Mouse (Mus musculus) layer of hippocampus, adult 2 months (tissue): ENCODE data around the gene Gm11077. TPM values are rescaled to one million over a fixed set of nuclear protein-coding genes. Genes with fewer than 3 reads are reported as not detected.
A peak's percentile ranks its signal among the peaks of the same experiment; 100 is the strongest.

ENCODE experiments used
- DNase-seq, 2 experiments: peaks; one replicate each; pipeline ENCODE4 v3.0.0; 2022; ENCODE audit warnings: low spot score in 2 of 2
- H3K27ac ChIP-seq: fragments of 200-600 bp; 2 replicates; pipeline ENCODE4 v1.8.1; 2022
- H3K4me3 ChIP-seq: fragments of 200-600 bp; 2 replicates; pipeline ENCODE4 v1.8.1; 2022; ENCODE audit warnings: mild to moderate bottlenecking
- CTCF ChIP-seq: fragments of 200-600 bp; conservative IDR thresholded peaks from 2 replicates; pipeline ENCODE4 v1.8.1; 2022; ENCODE audit warnings: antibody characterized with exemption, mild to moderate bottlenecking, moderate library complexity
- total RNA-seq, 2 experiments: library from RNA; stranded (reverse); gene quantifications; 2 replicates each; pipeline ENCODE4 v1.2.3; 2021

Gene Gm11077
- total RNA-seq, 2 experiments from 2014 or later: not detected

DNA sequence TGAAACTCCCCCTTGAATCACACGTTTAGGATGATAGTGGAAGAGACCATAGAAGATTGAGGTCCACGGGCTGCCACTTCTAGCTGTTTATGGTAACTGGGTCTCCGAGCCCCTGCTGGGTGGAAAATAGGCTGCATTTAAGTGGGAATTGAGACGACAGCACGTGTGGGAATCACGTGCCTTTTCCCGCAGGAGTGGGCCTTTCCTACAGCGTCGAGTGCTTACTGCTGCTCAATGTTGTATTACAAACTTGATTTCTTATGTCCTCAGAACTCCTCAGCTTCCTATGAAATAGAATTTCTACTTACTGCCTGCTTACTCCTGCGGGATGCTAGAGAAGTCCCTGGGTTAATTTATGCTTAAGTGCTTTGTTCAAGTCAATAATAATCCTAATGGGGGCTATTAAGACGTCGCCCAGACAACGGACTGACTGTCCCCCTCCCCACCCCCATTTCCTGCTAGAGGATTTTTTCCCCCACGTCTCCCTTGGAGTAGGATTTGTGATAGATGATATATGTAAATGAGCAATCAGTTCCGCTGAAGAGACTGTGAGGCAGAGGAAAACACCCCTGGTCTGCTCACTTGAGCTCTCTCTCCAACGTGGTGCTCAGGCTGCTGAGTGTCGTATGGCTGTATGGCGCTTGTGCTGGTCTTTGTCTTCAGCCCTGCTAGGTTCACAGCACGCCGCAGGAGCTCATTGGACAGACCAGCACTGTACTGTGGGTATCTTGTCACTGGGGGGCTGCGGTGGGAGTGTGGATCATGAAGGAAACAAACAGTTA lies 40.0 kb downstream of the Gm11077 start:
- no peak for DNase-seq
- Histone ChIP-seq H3K4me3 (no peak overlapping the region), H3K27ac (no peak overlapping the region)
- no peak for TF ChIP-seq CTCF

GRCm38 (mm10) chr6:140776274-140776673 lies 47.2 kb downstream of the Gm11077 start:
- TF ChIP-seq CTCF: no peak
- DNase-seq: peak; percentile 23 to 24
- H3K27ac ChIP-seq: no peak overlapping the region
- no peak overlapping the region for H3K4me3 ChIP-seq

- no peak overlapping the region for H3K27ac ChIP-seq
- no peak for DNase-seq
- no peak overlapping the region for H3K4me3 ChIP-seq
- TF ChIP-seq CTCF: no peak
Observed at GRCm38 (mm10) chr6:140782524-140782923, 53.4 kb downstream of the Gm11077 start.

- no peak overlapping the region for H3K27ac ChIP-seq
- H3K4me3 ChIP-seq: no peak overlapping the region
- DNase-seq: no peak
- TF ChIP-seq CTCF: no peak
Observed at GRCm38 (mm10) chr6:140786058-140786457, 57.0 kb downstream of the Gm11077 start.

DNA sequence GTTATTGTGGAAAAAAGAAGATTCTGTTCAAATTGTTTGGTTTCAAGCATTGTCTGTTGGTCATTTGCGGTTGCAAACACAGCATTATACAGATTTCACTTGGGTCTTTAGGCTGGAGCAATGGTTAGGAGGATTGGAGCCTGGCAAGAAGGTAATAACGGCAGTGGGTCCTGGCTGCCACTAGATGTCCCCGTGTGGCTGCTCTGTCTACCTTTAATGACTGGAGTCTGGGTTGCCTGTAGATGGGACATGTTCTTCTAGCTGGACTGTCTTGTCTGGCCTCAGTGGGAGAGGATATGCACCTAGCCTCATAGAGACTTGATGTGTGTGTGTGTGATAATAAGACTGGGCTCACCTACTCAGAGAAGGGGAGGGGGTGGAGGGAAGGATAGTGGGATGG lies 60.8 kb downstream of the Gm11077 start:
- H3K27ac ChIP-seq: no peak overlapping the region
- H3K4me3 ChIP-seq: no peak overlapping the region
- DNase-seq: no peak
- TF ChIP-seq CTCF: peak; percentile 75

- TF ChIP-seq CTCF: no peak
- peak in 1 of 2 experiments; percentile 3 for DNase-seq
- Histone ChIP-seq H3K27ac (no peak overlapping the region), H3K4me3 (no peak overlapping the region)
Observed at GRCm38 (mm10) chr6:140793676-140794262, 64.7 kb downstream of the Gm11077 start.

- Histone ChIP-seq H3K27ac (no peak overlapping the region), H3K4me3 (no peak overlapping the region)
- peak; percentile 39 for TF ChIP-seq CTCF
- no peak for DNase-seq
Observed at GRCm38 (mm10) chr6:140798841-140799240, 69.8 kb downstream of the Gm11077 start.

DNA sequence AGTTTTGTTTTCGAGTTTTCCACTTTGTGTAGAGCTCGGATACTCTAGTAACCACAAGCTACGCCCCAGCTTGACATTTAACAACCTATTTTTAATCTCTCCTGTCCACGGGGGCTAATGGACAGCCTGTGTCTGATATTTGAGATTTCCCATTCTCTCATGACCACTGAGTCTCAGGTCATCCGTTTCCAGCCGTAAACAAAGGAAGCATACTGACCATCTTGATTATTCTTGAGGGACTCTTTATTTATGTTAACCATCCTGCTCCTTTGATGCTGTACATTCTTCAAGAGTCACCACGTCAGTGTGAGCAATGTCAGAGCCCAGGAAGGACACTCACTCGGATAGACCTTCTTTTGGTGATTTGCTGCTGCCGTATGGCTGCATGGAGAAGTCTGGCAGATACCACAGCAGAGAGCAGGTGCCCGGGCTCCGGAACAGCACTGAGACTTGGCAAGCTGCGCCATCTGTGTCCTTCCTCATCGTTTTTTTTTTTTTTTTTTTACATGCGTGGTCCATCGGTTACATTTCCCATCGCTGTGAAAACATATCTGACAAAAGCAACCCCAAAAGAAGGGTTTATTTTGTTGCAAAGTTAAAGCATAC lies 70.5 kb downstream of the Gm11077 start:
- H3K27ac ChIP-seq: no peak overlapping the region
- TF ChIP-seq CTCF: no peak
- DNase-seq: no peak
- H3K4me3 ChIP-seq: no peak overlapping the region

- no peak for DNase-seq
- TF ChIP-seq CTCF: no peak
- Histone ChIP-seq H3K27ac (no peak overlapping the region), H3K4me3 (no peak overlapping the region)
Observed at GRCm38 (mm10) chr6:140800587-140800986, 71.5 kb downstream of the Gm11077 start.

Other genes starting within 250 kb of the Gm11077 start
- gene Aebp2, start 106.6 kb upstream of the Gm11077 start, total RNA-seq: 10 to 100 TPM; 52.3 to 61.4 TPM